9 mouse cellular contexts compared by ENCODE assay signal in genomic region chr2:65620556-65621166, GRCm38 (mm10). TPM values are rescaled to one million over a fixed set of nuclear protein-coding genes. Genes with fewer than 3 reads are reported as not detected.
A peak's percentile ranks its signal among the peaks of the same experiment; 100 is the strongest.
DNase-seq lines count a peak whose midpoint lies in the region; ATAC-seq and TF ChIP-seq lines count a peak whose summit lies in the region.
"Had no signal": no experiment of that assay in that cellular context is flagged by ENCODE, and none has a peak within 500 bp of the region (broad histone marks: within the 10 kb centered on the region; RNA-seq: fewer than 3 reads in every experiment).

Scn2a (plus strand) TSS chr2:65620771.

- no peak within 1 kb of the TSS for H3K9ac ChIP-seq in intestine, embryonic 14.5 days (ENCODE audit: low read length)
- H3K9ac ChIP-seq in intestine, embryonic 16.5 days (ENCODE audit: low read depth, low read length) = no peak within 1 kb of the TSS
- peak within 1 kb of the TSS; percentile 55 for H3K9ac ChIP-seq in hindbrain, embryonic 13.5 days
- H3K9ac ChIP-seq: liver, embryonic 13.5 days had no signal

- H3K27ac ChIP-seq in intestine, embryonic 14.5 days (ENCODE audit: low read depth) = no peak within 1 kb of the TSS
- no peak within 1 kb of the TSS for H3K27ac ChIP-seq in intestine, embryonic 16.5 days (ENCODE audit: low read length)
- H3K27ac ChIP-seq in hindbrain, embryonic 13.5 days = peak within 1 kb of the TSS; percentile 84
- peak within 1 kb of the TSS; percentile 65 for H3K27ac ChIP-seq in olfactory bulb, adult 2 months (ENCODE audit: insufficient read depth, low read depth, low read length)
- H3K27ac ChIP-seq: liver, embryonic 13.5 days had no signal

- WGBS in intestine, embryonic 14.5 days = 52% methylated on average over 9 of the region's 9 CpGs
- 48% methylated on average over 9 of the region's 9 CpGs for WGBS in intestine, embryonic 16.5 days
- 38% methylated on average over 9 of the region's 9 CpGs for WGBS in hindbrain, embryonic 13.5 days
- 18% methylated on average over 9 of the region's 9 CpGs for WGBS in olfactory bulb, adult 2 months

- no peaks in the 10 kb centered on the region for H3K9me3 ChIP-seq in intestine, embryonic 14.5 days (ENCODE audit: control insufficient read depth, low read length)
- no peaks in the 10 kb centered on the region for H3K9me3 ChIP-seq in intestine, embryonic 16.5 days (ENCODE audit: control insufficient read depth, low read length)
- H3K9me3 ChIP-seq in hindbrain, embryonic 13.5 days = no peaks in the 10 kb centered on the region
- H3K9me3 ChIP-seq: liver, embryonic 13.5 days had no signal

- no peaks in the 10 kb centered on the region for H3K36me3 ChIP-seq in intestine, embryonic 14.5 days (ENCODE audit: control insufficient read depth, insufficient read depth, low read length)
- no peaks in the 10 kb centered on the region for H3K36me3 ChIP-seq in intestine, embryonic 16.5 days (ENCODE audit: control insufficient read depth, insufficient read depth, low read length)
- H3K36me3 ChIP-seq in hindbrain, embryonic 13.5 days = no peaks in the 10 kb centered on the region
- H3K36me3 ChIP-seq: liver, embryonic 13.5 days had no signal

- intact Hi-C loops in left cerebral cortex, postnatal 10 days (cut with DNase I) = loop anchor here (2.0 kb wide), 1 partner anchor 48 kb away; no protein-coding TSS in a partner anchor

- H3K4me1 ChIP-seq in intestine, embryonic 14.5 days (replicated peaks; ENCODE audit: control insufficient read depth, insufficient read depth, low read length) = no peaks in the 10 kb centered on the region
- no peaks in the 10 kb centered on the region for H3K4me1 ChIP-seq in intestine, embryonic 16.5 days (ENCODE audit: control insufficient read depth, insufficient read depth, low read length)
- peaks cover 15% of the 10 kb centered on the region for H3K4me1 ChIP-seq in hindbrain, embryonic 13.5 days (replicated peaks)
- H3K4me1 ChIP-seq in olfactory bulb, adult 2 months (ENCODE audit: control insufficient read depth, insufficient read depth, low read length) = peaks cover 4% of the 10 kb centered on the region; the same call in 1 of the 2 replicates
- H3K4me1 ChIP-seq: liver, embryonic 13.5 days had no signal

- TF ChIP-seq POLR2A in olfactory bulb, adult 2 months (IDR thresholded peaks at IDR 0.05; ENCODE audit: insufficient read depth, low read depth, low read length) = no peak

- ATAC-seq in intestine, embryonic 14.5 days (replicated peaks; ENCODE audit: low FRiP score, low TSS enrichment, low read depth) = no peak
- ATAC-seq in intestine, embryonic 16.5 days = no peak
- ATAC-seq in hindbrain, embryonic 13.5 days (ENCODE audit: low FRiP score) = peak; percentile 70

- H3K4me2 ChIP-seq in intestine, embryonic 14.5 days (ENCODE audit: low read length) = no peak within 1 kb of the TSS
- H3K4me2 ChIP-seq in intestine, embryonic 16.5 days (ENCODE audit: low read depth, low read length) = no peak within 1 kb of the TSS
- peak within 1 kb of the TSS; percentile 45 for H3K4me2 ChIP-seq in hindbrain, embryonic 13.5 days
- H3K4me2 ChIP-seq: liver, embryonic 13.5 days had no signal

- DNase-seq in intestine, embryonic 14.5 days (ENCODE audit: low spot score) = peak; percentile 54
- DNase-seq in NIH3T3 (ENCODE audit: low read depth) = peak; percentile 71
- DNase-seq in cerebellum, postnatal 36 days = peak; percentile 65 to 80
- peak; percentile 41 to 65 for DNase-seq in left cerebral cortex, postnatal 10 days (ENCODE audit: extremely low spot score in 1 of 2, low spot score in 2 of 2)
- no peak for DNase-seq in natural killer cell, adult 2 months (ENCODE audit: low spot score in 2 of 2)
- DNase-seq: liver, embryonic 13.5 days had no signal

- TF ChIP-seq CTCF in olfactory bulb, adult 2 months (IDR thresholded peaks at IDR 0.05; ENCODE audit: insufficient read depth, low read depth, low read length) = no peak

- no peaks in the 10 kb centered on the region for H3K27me3 ChIP-seq in intestine, embryonic 14.5 days (replicated peaks; ENCODE audit: control insufficient read depth, insufficient read depth, low read length)
- H3K27me3 ChIP-seq in intestine, embryonic 16.5 days (replicated peaks; ENCODE audit: control insufficient read depth, insufficient read depth, low read length) = no peaks in the 10 kb centered on the region
- H3K27me3 ChIP-seq in hindbrain, embryonic 13.5 days = no peaks in the 10 kb centered on the region
- H3K27me3 ChIP-seq: liver, embryonic 13.5 days had no signal

- H3K4me3 ChIP-seq in intestine, embryonic 14.5 days (ENCODE audit: low read depth, low read length) = no peak within 1 kb of the TSS
- no peak within 1 kb of the TSS for H3K4me3 ChIP-seq in intestine, embryonic 16.5 days (ENCODE audit: low read length)
- peak within 1 kb of the TSS; percentile 41 for H3K4me3 ChIP-seq in hindbrain, embryonic 13.5 days
- H3K4me3 ChIP-seq in olfactory bulb, adult 2 months (ENCODE audit: insufficient read depth, low read depth, low read length) = peak within 1 kb of the TSS; percentile 55
- H3K4me3 ChIP-seq: liver, embryonic 13.5 days had no signal

RNA-seq across cellular contexts. Expression of gene Scn2a, which starts in this region (rescaled TPM):
- 3.0 and 4.4 TPM in 2 replicates for polyA plus RNA-seq in intestine, embryonic 14.5 days (2014; fragmentation: Nextera tagmentation; extraction: Ambion mirVana)
- 1.6 and 1.7 TPM in 2 replicates for polyA plus RNA-seq in intestine, embryonic 16.5 days (2015; fragmentation: Nextera tagmentation; extraction: Ambion mirVana)
- 37.1 and 38.6 TPM in 2 replicates for polyA plus RNA-seq in hindbrain, embryonic 13.5 days (2015; fragmentation: Nextera tagmentation; extraction: Ambion mirVana)
- 100 to 1,000 TPM; 352 to 361 TPM for total RNA-seq in left cerebral cortex, postnatal 10 days (2021)
- 70.0 TPM in 1 of 2 replicates, not detected in the other for polyA plus RNA-seq in olfactory bulb, adult 2 months (2012; ENCODE audit: insufficient read depth, insufficient read length, low replicate concordance, missing spikeins)

Comparison
In these comparisons a context has a peak if more than half of its experiments do, and no peak if none do; other contexts are left out.
1. DNase-seq: peak in intestine, embryonic 14.5 days (single experiment), NIH3T3 (single experiment), cerebellum, postnatal 36 days (2 of 2) and left cerebral cortex, postnatal 10 days (2 of 2); none in natural killer cell, adult 2 months (0 of 2).
2. H3K27ac ChIP-seq: peak in hindbrain, embryonic 13.5 days (single experiment) and olfactory bulb, adult 2 months (single experiment); none in intestine, embryonic 14.5 days (single experiment) and intestine, embryonic 16.5 days (single experiment).
3. H3K4me3 ChIP-seq: peak in hindbrain, embryonic 13.5 days (single experiment) and olfactory bulb, adult 2 months (single experiment); none in intestine, embryonic 14.5 days (single experiment) and intestine, embryonic 16.5 days (single experiment).